Comparison of ENCODE assay signal across 31 mouse cellular contexts in the genomic region with DNA sequence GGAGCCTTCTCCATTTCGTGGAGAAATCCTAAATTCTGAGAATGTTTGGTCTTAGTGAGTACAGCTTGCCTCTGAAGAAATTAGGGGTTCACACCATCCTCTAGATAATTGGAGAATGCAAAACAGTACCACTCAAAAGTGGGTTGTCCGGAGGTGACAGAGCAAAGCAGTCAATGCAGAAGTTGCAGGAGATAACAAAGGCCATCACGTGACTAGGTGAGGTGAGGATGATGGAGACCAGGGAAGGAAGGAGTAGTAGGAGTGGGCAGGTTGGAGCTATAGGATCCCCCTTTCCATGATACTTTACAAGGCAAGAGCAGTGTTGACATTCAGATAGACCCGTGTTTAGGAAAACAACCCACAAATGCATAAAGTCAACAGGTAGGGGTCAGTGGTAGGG.
"Had no signal": no experiment of that assay in that cellular context is flagged by ENCODE, and none has a peak within 500 bp of the region (broad histone marks: within the 10 kb centered on the region; RNA-seq: fewer than 3 reads in every experiment).

No protein-coding gene starts in this region.

- H3K4me3 ChIP-seq: limb, embryonic 10.5 days; limb, embryonic 12.5 days; limb, embryonic 13.5 days; limb, embryonic 15.5 days; liver, embryonic 12.5 days; liver, embryonic 13.5 days; liver, embryonic 15.5 days; lung, embryonic 15.5 days; megakaryocyte, embryonic 14.5 days; midbrain, embryonic 10.5 days; midbrain, embryonic 12.5 days; midbrain, embryonic 13.5 days; midbrain, embryonic 15.5 days; myocyte had no signal

- H3K27ac ChIP-seq: limb, embryonic 10.5 days; limb, embryonic 12.5 days; limb, embryonic 13.5 days; limb, embryonic 15.5 days; liver, embryonic 12.5 days; liver, embryonic 13.5 days; liver, embryonic 14.5 days; liver, embryonic 15.5 days; lung, embryonic 15.5 days; macrophage; midbrain, embryonic 12.5 days; midbrain, embryonic 13.5 days; midbrain, embryonic 15.5 days had no signal

- H3K36me3 ChIP-seq: limb, embryonic 12.5 days; limb, embryonic 15.5 days; liver, embryonic 12.5 days; liver, embryonic 13.5 days; liver, embryonic 15.5 days; lung, embryonic 15.5 days; midbrain, embryonic 12.5 days; midbrain, embryonic 13.5 days; midbrain, embryonic 15.5 days had no signal

- H3K9me3 ChIP-seq: limb, embryonic 10.5 days; limb, embryonic 12.5 days; limb, embryonic 13.5 days; limb, embryonic 15.5 days; liver, embryonic 12.5 days; liver, embryonic 13.5 days; liver, embryonic 15.5 days; lung, embryonic 15.5 days; megakaryocyte, embryonic 14.5 days; midbrain, embryonic 10.5 days; midbrain, embryonic 12.5 days; midbrain, embryonic 13.5 days; midbrain, embryonic 15.5 days had no signal

- DNase-seq: left cerebral cortex, postnatal 4 days; liver; liver, embryonic 13.5 days; liver, postnatal 0 days; lung, adult 18-20 months; lung, adult 2 months; lung, embryonic 14.5 days; lung, postnatal 10 days; lung, postnatal 14 days; lung, postnatal 36 days; lung, postnatal 4 days; midbrain, embryonic 14.5 days had no signal

- ATAC-seq: liver, embryonic 12.5 days; liver, postnatal 0 days; lung, postnatal 0 days; midbrain, embryonic 13.5 days; midbrain, embryonic 15.5 days; midbrain, embryonic 16.5 days had no signal

- H3K4me2 ChIP-seq: limb, embryonic 12.5 days; limb, embryonic 13.5 days; limb, embryonic 15.5 days; liver, embryonic 11.5 days; liver, embryonic 12.5 days; liver, embryonic 13.5 days; liver, embryonic 15.5 days; lung, embryonic 14.5 days; lung, embryonic 15.5 days; midbrain, embryonic 11.5 days; midbrain, embryonic 12.5 days; midbrain, embryonic 13.5 days; midbrain, embryonic 15.5 days had no signal

- H3K27me3 ChIP-seq: limb, embryonic 12.5 days; limb, embryonic 13.5 days; limb, embryonic 15.5 days; liver, embryonic 12.5 days; liver, embryonic 13.5 days; lung, embryonic 15.5 days; megakaryocyte, embryonic 14.5 days; midbrain, embryonic 12.5 days; midbrain, embryonic 13.5 days; midbrain, embryonic 15.5 days had no signal

- H3K9ac ChIP-seq: limb, embryonic 12.5 days; limb, embryonic 13.5 days; limb, embryonic 15.5 days; liver, embryonic 12.5 days; liver, embryonic 13.5 days; liver, embryonic 14.5 days; liver, embryonic 15.5 days; liver, postnatal 0 days; lung, embryonic 14.5 days; lung, embryonic 15.5 days; midbrain, embryonic 12.5 days; midbrain, embryonic 13.5 days; midbrain, embryonic 15.5 days had no signal
